Mouse (Mus musculus) MEL (cell line): ENCODE results near the gene Hid1.
"Not testable (repeated sequence)": the region's sequence is repeated elsewhere in the genome, so short reads cannot be mapped to it uniquely, and the experiment has no call there.

ENCODE experiments used
- BHLHE40 ChIP-seq: IDR thresholded peaks from 2 replicates; pipeline ENCODE4 v1.6.1; 2012; ENCODE audit warnings: low read depth, mild to moderate bottlenecking, inconsistent platforms, low read length, improper control_type of control experiment, borderline replicate concordance
- CTCF ChIP-seq, 3 experiments: IDR thresholded peaks in 2 of 3; conservative IDR thresholded peaks in 1 of 3; 2 replicates each; pipeline ENCODE4 v1.5.1; 2011 to 2012; ENCODE audit warnings: low read length in 3 of 3, low read depth in 2 of 3, mild to moderate bottlenecking in 2 of 3, improper control_type of control experiment in 1 of 3, inconsistent platforms in 1 of 3, mixed read lengths in 1 of 3, moderate library complexity in 1 of 3; ENCODE audit not compliant: control insufficient read depth in 1 of 3, insufficient read depth in 1 of 3, poor library complexity in 1 of 3, severe bottlenecking in 1 of 3
- E2F4 ChIP-seq: IDR thresholded peaks from 2 replicates; pipeline ENCODE4 v1.6.1; 2011; ENCODE audit warnings: low read depth, low read length, improper control_type of control experiment, borderline replicate concordance
- ELF1 ChIP-seq: IDR thresholded peaks from 2 replicates; pipeline ENCODE4 v1.6.1; 2014; ENCODE audit warnings: low read depth, mild to moderate bottlenecking, inconsistent platforms, low read length, improper control_type of control experiment, moderate library complexity
- EP300 ChIP-seq, 2 experiments: IDR thresholded peaks; 2 replicates each; pipeline ENCODE4 v1.6.1; 2011; ENCODE audit warnings: improper control_type of control experiment in 2 of 2, low read length in 2 of 2, low read depth in 1 of 2, mild to moderate bottlenecking in 1 of 2
- GATA1 ChIP-seq: IDR thresholded peaks from 2 replicates; pipeline ENCODE4 v1.6.1; 2011; ENCODE audit warnings: low read depth, low read length, improper control_type of control experiment
- HCFC1 ChIP-seq: IDR thresholded peaks from 2 replicates; pipeline ENCODE4 v1.6.1; 2012; ENCODE audit warnings: low read depth, mild to moderate bottlenecking, inconsistent platforms, low read length, improper control_type of control experiment, moderate library complexity
- MAFK ChIP-seq: IDR thresholded peaks from 2 replicates; pipeline ENCODE4 v1.6.1; 2011; ENCODE audit warnings: low read depth, mild to moderate bottlenecking, low read length, improper control_type of control experiment, borderline replicate concordance
- MAX ChIP-seq: IDR thresholded peaks from 2 replicates; pipeline ENCODE4 v1.6.1; 2011; ENCODE audit warnings: low read length, improper control_type of control experiment
- POLR2A ChIP-seq, 2 experiments: IDR thresholded peaks; 2 replicates each; pipeline ENCODE4 v1.6.1; 2011 to 2012; ENCODE audit warnings: low read length in 2 of 2, mild to moderate bottlenecking in 2 of 2, control low read depth in 1 of 2, improper control_type of control experiment in 1 of 2, low read depth in 1 of 2, moderate library complexity in 1 of 2; ENCODE audit not compliant: control insufficient read depth in 1 of 2, insufficient read depth in 1 of 2, poor library complexity in 1 of 2
- TAL1 ChIP-seq: IDR thresholded peaks from 2 replicates; pipeline ENCODE4 v1.6.1; 2012; ENCODE audit warnings: mild to moderate bottlenecking, inconsistent platforms, low read length, moderate library complexity, mixed read lengths
- TCF12 ChIP-seq: IDR thresholded peaks from 2 replicates; pipeline ENCODE4 v1.6.1; 2014; ENCODE audit warnings: low read depth, mild to moderate bottlenecking, inconsistent platforms, low read length, improper control_type of control experiment, moderate library complexity
- ZC3H11A ChIP-seq: IDR thresholded peaks from 2 replicates; pipeline ENCODE4 v1.6.1; 2012; ENCODE audit warnings: low read depth, mild to moderate bottlenecking, inconsistent platforms, low read length, improper control_type of control experiment
- ZNF384 ChIP-seq: IDR thresholded peaks from 2 replicates; pipeline ENCODE4 v1.6.1; 2012; ENCODE audit warnings: low read depth, mild to moderate bottlenecking, inconsistent platforms, low read length, improper control_type of control experiment

GRCm38 (mm10) chr11:115386859-115387258 lies 19.3 kb upstream of the Hid1 start:
- not testable (repeated sequence) for TF ChIP-seq CTCF (IDR thresholded peaks at IDR 0.05 in 2 of 3, conservative IDR thresholded peaks at IDR 0.05 in 1 of 3; ENCODE audit: control insufficient read depth in 1 of 3, insufficient read depth in 1 of 3, low read depth in 2 of 3, low read length in 3 of 3, poor library complexity in 1 of 3, severe bottlenecking in 1 of 3); HCFC1; ELF1; POLR2A (IDR thresholded peaks at IDR 0.05; ENCODE audit: control insufficient read depth in 1 of 2, insufficient read depth in 1 of 2, low read depth in 1 of 2, low read length in 2 of 2, poor library complexity in 1 of 2); ZNF384; E2F4; ZC3H11A; TAL1; EP300 (IDR thresholded peaks at IDR 0.05; ENCODE audit: low read depth in 1 of 2, low read length in 2 of 2); MAX; GATA1; TCF12; MAFK; BHLHE40
